Mouse (Mus musculus): ENCODE measurements around the gene Itga7. TPM values are rescaled to one million over a fixed set of nuclear protein-coding genes. Genes with fewer than 3 reads are reported as not detected.

The Itga7 gene
- total RNA-seq, 2 experiments from 2014 or later: 8.9 to 9.1 TPM

GRCm38 (mm10) chr10:128933976-128934721, 531 bp downstream of the Itga7 start:
- intact Hi-C loops (cut with DNase I): no loop called here
- DNase-seq: no peak

GRCm38 (mm10) chr10:128934997-128935787, 1.6 kb downstream of the Itga7 start:
- intact Hi-C loops (cut with DNase I): no loop called here
- DNase-seq: no peak

GRCm38 (mm10) chr10:128935826-128936440, 2.3 kb downstream of the Itga7 start:
- intact Hi-C loops (cut with DNase I): no loop called here
- DNase-seq: peak; percentile 28

DNA sequence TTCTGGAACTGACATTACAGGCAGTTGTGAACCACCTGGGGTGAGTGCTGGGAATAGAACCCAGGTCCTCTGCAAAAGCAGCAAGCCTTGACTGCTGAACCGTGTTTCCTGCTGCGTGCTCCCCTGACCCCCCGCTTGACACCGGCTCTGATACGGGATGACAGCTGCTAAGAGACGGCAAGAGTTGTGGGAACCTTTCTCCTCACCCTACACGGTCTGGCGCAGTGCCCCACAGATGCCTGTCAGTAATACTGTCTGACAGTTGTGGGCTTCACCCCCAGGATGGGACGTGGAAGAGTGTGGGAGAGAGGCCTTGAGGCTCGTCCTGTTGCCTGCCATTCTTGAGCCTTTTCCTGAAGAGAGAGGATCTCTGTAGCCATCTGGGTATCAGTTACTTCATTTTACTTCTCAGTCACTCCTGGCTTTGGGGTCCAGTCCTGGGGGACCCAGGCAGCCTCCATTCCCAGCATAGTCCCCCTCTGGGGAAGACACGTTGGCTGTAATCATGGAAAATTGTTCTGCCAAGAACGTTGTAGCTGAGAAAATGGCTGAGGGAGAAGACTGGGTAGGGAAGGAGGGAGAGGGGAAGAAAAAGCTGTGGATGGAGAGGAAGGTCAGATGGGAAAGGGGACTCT, 4.3 kb downstream of the Itga7 start:
- intact Hi-C loops (cut with DNase I): no loop called here

GRCm38 (mm10) chr10:128938457-128938856, 4.8 kb downstream of the Itga7 start:
- peak; percentile 99 for DNase-seq
- intact Hi-C loops (cut with DNase I): no loop called here

More for the DNA sequence above, 4.3 kb downstream of the Itga7 start:
- DNase-seq: peak; percentile 66

DNA sequence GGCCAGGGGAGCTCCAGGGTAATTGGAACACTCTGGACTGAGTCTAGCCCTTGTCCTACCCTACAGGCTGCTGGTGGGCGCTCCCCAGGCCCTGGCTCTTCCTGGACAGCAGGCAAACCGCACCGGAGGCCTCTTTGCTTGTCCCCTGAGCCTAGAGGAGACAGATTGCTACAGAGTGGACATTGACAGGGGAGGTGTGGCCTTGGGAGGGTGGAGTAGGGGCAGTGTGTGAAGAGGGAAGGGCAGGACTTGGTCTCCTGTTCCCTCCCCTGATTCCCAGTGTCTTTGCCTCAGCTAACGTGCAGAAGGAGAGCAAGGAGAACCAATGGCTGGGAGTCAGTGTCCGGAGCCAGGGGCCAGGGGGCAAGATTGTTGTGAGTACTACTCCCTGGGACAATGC, 5.4 kb downstream of the Itga7 start:
- DNase-seq: peak; percentile 47
- intact Hi-C loops (cut with DNase I): no loop called here

- intact Hi-C loops (cut with DNase I): no loop called here
- DNase-seq: no peak
Observed at GRCm38 (mm10) chr10:128940475-128941061, 7.0 kb downstream of the Itga7 start.

- peak; percentile 66 for DNase-seq
- intact Hi-C loops (cut with DNase I): no loop called here
Observed at GRCm38 (mm10) chr10:128945675-128946074, 12.1 kb downstream of the Itga7 start.

- no peak for DNase-seq
- intact Hi-C loops (cut with DNase I): no loop called here
Observed at GRCm38 (mm10) chr10:128947496-128947895, 13.9 kb downstream of the Itga7 start.

- no peak for DNase-seq
- intact Hi-C loops (cut with DNase I): no loop called here
Observed at GRCm38 (mm10) chr10:128950208-128950887, 16.7 kb downstream of the Itga7 start.

DNA sequence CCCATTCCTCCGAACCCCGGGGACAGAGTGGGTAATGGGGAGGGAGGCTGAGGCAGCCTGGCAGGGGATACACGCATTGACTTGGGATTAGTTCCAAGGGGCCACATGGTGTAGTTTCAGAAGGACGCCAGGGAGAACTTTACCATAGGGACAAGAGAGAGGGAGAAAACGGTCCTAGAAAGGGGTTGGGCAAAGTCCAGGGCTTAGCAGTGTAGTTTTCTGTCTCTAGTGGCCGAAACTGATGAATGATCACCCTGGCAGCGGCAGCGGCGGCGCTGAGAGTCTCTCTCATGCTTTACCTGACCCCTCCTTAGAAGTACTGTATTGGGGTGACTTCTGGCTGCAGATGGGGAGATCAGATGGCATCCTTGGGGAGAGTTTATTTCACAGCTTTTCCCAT, 24.7 kb downstream of the Itga7 start:
- DNase-seq: no peak
- intact Hi-C loops (cut with DNase I): no loop called here

- intact Hi-C loops (cut with DNase I): no loop called here
- DNase-seq: no peak
Observed at GRCm38 (mm10) chr10:128960142-128960541, 26.5 kb downstream of the Itga7 start.

GRCm38 (mm10) chr10:128960590-128961584, 27.3 kb downstream of the Itga7 start, which contains the start of gene Mettl7b:
Gene Mettl7b (minus strand): TSS chr10:128960988.
- no peak for DNase-seq
- intact Hi-C loops (cut with DNase I): no loop called here

DNA sequence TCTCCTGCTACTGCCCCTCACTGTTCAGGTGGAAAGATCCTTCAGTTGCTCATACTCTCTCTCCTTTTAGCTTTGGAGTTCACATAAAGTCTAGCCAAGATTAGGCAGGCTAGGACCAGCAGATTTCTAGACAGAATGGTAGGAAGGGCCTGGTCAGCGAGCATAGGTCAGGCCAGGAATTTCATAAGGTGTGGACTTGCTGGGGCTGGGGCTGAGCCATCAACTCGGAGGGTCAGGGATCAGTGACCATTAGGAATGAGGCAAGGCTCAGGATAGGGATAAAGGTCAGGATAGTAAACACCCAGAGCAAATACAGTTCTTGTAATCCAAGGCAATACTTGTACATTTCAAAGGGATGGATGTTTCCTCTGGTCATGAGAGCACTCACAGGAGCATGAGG, 31.3 kb downstream of the Itga7 start:
- DNase-seq: no peak
- intact Hi-C loops (cut with DNase I): no loop called here

- intact Hi-C loops (cut with DNase I): no loop called here
- no peak for DNase-seq
Observed at GRCm38 (mm10) chr10:128965871-128966270, 32.3 kb downstream of the Itga7 start.

DNA sequence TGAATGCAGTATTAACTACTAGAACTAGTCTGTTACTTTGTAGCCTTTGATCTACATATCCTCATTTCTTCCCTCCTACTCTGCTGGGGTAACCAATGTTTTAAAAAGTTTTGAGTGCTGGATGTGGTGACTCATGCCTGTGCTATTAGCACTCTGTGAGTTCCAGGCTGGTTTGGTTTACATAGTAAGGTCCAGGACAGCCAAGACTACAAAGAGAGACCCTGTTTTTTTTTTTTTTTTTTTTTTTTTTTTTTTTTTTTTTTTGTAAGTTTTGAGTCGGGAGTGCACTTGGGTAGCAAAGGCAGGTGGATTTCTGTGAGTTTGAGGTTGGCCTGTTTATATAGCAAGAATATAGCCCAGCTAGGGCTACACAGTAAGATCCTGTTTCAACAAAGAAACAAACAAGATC, 34.7 kb downstream of the Itga7 start:
- DNase-seq: no peak
- intact Hi-C loops (cut with DNase I): no loop called here

- intact Hi-C loops (cut with DNase I): loop anchor here (10.0 kb wide), 1 partner anchor 126 kb away; no protein-coding TSS in a partner anchor
- DNase-seq: no peak
Observed at GRCm38 (mm10) chr10:128970740-128971250, 37.2 kb downstream of the Itga7 start.

- intact Hi-C loops (cut with DNase I): loop anchor here (10.0 kb wide), 1 partner anchor 128 kb away; no protein-coding TSS in a partner anchor
- DNase-seq: no peak
Observed at GRCm38 (mm10) chr10:128972841-128973240, 39.2 kb downstream of the Itga7 start.

Data from left cerebral cortex, postnatal 4 days (tissue).